Mouse (Mus musculus): ENCODE results near the gene Actr2. TPM values are rescaled to one million over a fixed set of nuclear protein-coding genes. Genes with fewer than 3 reads are reported as not detected.
A peak's percentile ranks its signal among the peaks of the same experiment; 100 is the strongest.
"Not testable (repeated sequence)": the region's sequence is repeated elsewhere in the genome, so short reads cannot be mapped to it uniquely, and the experiment has no call there.

Gene Actr2
- polyA plus RNA-seq (2016; fragmentation: Nextera tagmentation; extraction: Ambion mirVana), result 153 and 160 TPM in 2 replicates

GRCm38 (mm10) chr11:20112741-20113480 lies at the start of gene Actr2:
Gene Actr2, minus strand, starts transcription at chr11:20112913.
- Histone ChIP-seq H3K27me3 (no peaks in the 10 kb centered on the region), H3K27ac (peak within 1 kb of the TSS; percentile 92), H3K9me3 (replicated peaks) (no peaks in the 10 kb centered on the region), H3K4me1 (peaks cover 11% of the 10 kb centered on the region), H3K4me3 (peak within 1 kb of the TSS; percentile 74), H3K9ac (peak within 1 kb of the TSS; percentile 89), H3K36me3 (peaks cover 12% of the 10 kb centered on the region; the same call in 1 of the 2 replicates), H3K4me2 (replicated peaks) (peak within 1 kb of the TSS; percentile 62)
- WGBS, result under 1% methylated on average over 55 of the region's 57 CpGs
- peak; percentile 99 for ATAC-seq (ENCODE audit: low FRiP score)

GRCm38 (mm10) chr11:20158879-20159278 lies 46.2 kb upstream of the Actr2 start:
- no peak for ATAC-seq (ENCODE audit: low FRiP score)
- H3K27ac ChIP-seq, result no peak overlapping the region

GRCm38 (mm10) chr11:20153542-20153941 lies 40.8 kb upstream of the Actr2 start:
- not testable (repeated sequence) for H3K4me1 ChIP-seq; H3K4me2 ChIP-seq (replicated peaks); H3K9ac ChIP-seq; H3K9me3 ChIP-seq (replicated peaks); H3K27ac ChIP-seq; ATAC-seq (ENCODE audit: low FRiP score); H3K36me3 ChIP-seq; H3K4me3 ChIP-seq; H3K27me3 ChIP-seq
- WGBS, result 94% methylated on average over 5 of the region's 5 CpGs

More at GRCm38 (mm10) chr11:20158879-20159278, 46.2 kb upstream of the Actr2 start:
- Histone ChIP-seq H3K9me3 (replicated peaks) (no peaks in the 10 kb centered on the region), H3K9ac (no peak overlapping the region), H3K4me2 (replicated peaks) (no peak overlapping the region), H3K27me3 (no peaks in the 10 kb centered on the region), H3K36me3 (no peaks in the 10 kb centered on the region), H3K4me3 (no peak overlapping the region), H3K4me1 (no peaks in the 10 kb centered on the region)

- WGBS, result 90% methylated on average over 4 of the region's 4 CpGs
Observed at GRCm38 (mm10) chr11:20152107-20152901, 39.6 kb upstream of the Actr2 start.

GRCm38 (mm10) chr11:20151290-20151689 lies 38.6 kb upstream of the Actr2 start:
- ATAC-seq (ENCODE audit: low FRiP score), result no peak
- 85% methylated on average over 5 of the region's 5 CpGs for WGBS

More at GRCm38 (mm10) chr11:20152107-20152901, 39.6 kb upstream of the Actr2 start:
- Histone ChIP-seq H3K4me1 (no peaks in the 10 kb centered on the region), H3K27me3 (no peaks in the 10 kb centered on the region), H3K9me3 (replicated peaks) (no peaks in the 10 kb centered on the region), H3K9ac (no peak overlapping the region), H3K27ac (no peak overlapping the region), H3K4me2 (replicated peaks) (no peak overlapping the region), H3K36me3 (no peaks in the 10 kb centered on the region), H3K4me3 (no peak overlapping the region)
- no peak for ATAC-seq (ENCODE audit: low FRiP score)

GRCm38 (mm10) chr11:20149936-20150335 lies 37.2 kb upstream of the Actr2 start:
- no peak overlapping the region for H3K4me2 ChIP-seq (replicated peaks)
- no peaks in the 10 kb centered on the region for H3K9me3 ChIP-seq (replicated peaks)
- no peaks in the 10 kb centered on the region for H3K27me3 ChIP-seq
- no peaks in the 10 kb centered on the region for H3K4me1 ChIP-seq
- no peak for ATAC-seq (ENCODE audit: low FRiP score)
- WGBS, result 96% methylated on average over 3 of the region's 3 CpGs
- no peak overlapping the region for H3K9ac ChIP-seq
- H3K27ac ChIP-seq, result no peak overlapping the region
- H3K36me3 ChIP-seq, result no peaks in the 10 kb centered on the region
- no peak overlapping the region for H3K4me3 ChIP-seq

More at GRCm38 (mm10) chr11:20151290-20151689, 38.6 kb upstream of the Actr2 start:
- no peak overlapping the region for H3K4me2 ChIP-seq (replicated peaks)
- H3K36me3 ChIP-seq, result no peaks in the 10 kb centered on the region
- no peak overlapping the region for H3K4me3 ChIP-seq
- no peaks in the 10 kb centered on the region for H3K9me3 ChIP-seq (replicated peaks)
- H3K9ac ChIP-seq, result no peak overlapping the region
- H3K27me3 ChIP-seq, result no peaks in the 10 kb centered on the region
- no peaks in the 10 kb centered on the region for H3K4me1 ChIP-seq
- no peak overlapping the region for H3K27ac ChIP-seq

- H3K36me3 ChIP-seq, result no peaks in the 10 kb centered on the region
Observed at GRCm38 (mm10) chr11:20145383-20145782, 32.7 kb upstream of the Actr2 start.

GRCm38 (mm10) chr11:20144536-20145263 lies 32.0 kb upstream of the Actr2 start:
- Histone ChIP-seq H3K9ac (no peak overlapping the region), H3K9me3 (replicated peaks) (no peaks in the 10 kb centered on the region)
- 84% methylated on average over 9 of the region's 9 CpGs for WGBS

More at GRCm38 (mm10) chr11:20145383-20145782, 32.7 kb upstream of the Actr2 start:
- H3K4me2 ChIP-seq (replicated peaks), result no peak overlapping the region
- no peaks in the 10 kb centered on the region for H3K9me3 ChIP-seq (replicated peaks)
- no peaks in the 10 kb centered on the region for H3K4me1 ChIP-seq
- no peak overlapping the region for H3K4me3 ChIP-seq
- H3K27me3 ChIP-seq, result no peaks in the 10 kb centered on the region
- H3K27ac ChIP-seq, result no peak overlapping the region
- 19% methylated on average over 9 of the region's 9 CpGs for WGBS
- ATAC-seq (ENCODE audit: low FRiP score), result no peak
- H3K9ac ChIP-seq, result no peak overlapping the region

GRCm38 (mm10) chr11:20143687-20144086 lies 31.0 kb upstream of the Actr2 start:
- WGBS, result 93% methylated on average over 4 of the region's 4 CpGs
- not testable (repeated sequence) for H3K9me3 ChIP-seq (replicated peaks); H3K4me2 ChIP-seq (replicated peaks); ATAC-seq (ENCODE audit: low FRiP score); H3K4me1 ChIP-seq; H3K27me3 ChIP-seq; H3K9ac ChIP-seq; H3K27ac ChIP-seq; H3K36me3 ChIP-seq; H3K4me3 ChIP-seq

More at GRCm38 (mm10) chr11:20144536-20145263, 32.0 kb upstream of the Actr2 start:
- Histone ChIP-seq H3K4me1 (no peaks in the 10 kb centered on the region), H3K4me2 (replicated peaks) (no peak overlapping the region), H3K27ac (no peak overlapping the region), H3K36me3 (no peaks in the 10 kb centered on the region), H3K4me3 (no peak overlapping the region), H3K27me3 (no peaks in the 10 kb centered on the region)
- ATAC-seq (ENCODE audit: low FRiP score), result no peak

GRCm38 (mm10) chr11:20142516-20142915 lies 29.8 kb upstream of the Actr2 start:
- Histone ChIP-seq H3K36me3 (no peaks in the 10 kb centered on the region), H3K9ac (no peak overlapping the region), H3K4me3 (no peak overlapping the region), H3K27ac (no peak overlapping the region), H3K27me3 (no peaks in the 10 kb centered on the region), H3K4me2 (replicated peaks) (no peak overlapping the region), H3K9me3 (replicated peaks) (no peaks in the 10 kb centered on the region), H3K4me1 (no peaks in the 10 kb centered on the region)
- ATAC-seq (ENCODE audit: low FRiP score), result no peak
- WGBS, result 97% methylated on average over 5 of the region's 5 CpGs

- 84% methylated on average over 5 of the region's 5 CpGs for WGBS
- no peak for ATAC-seq (ENCODE audit: low FRiP score)
- no peak overlapping the region for H3K9ac ChIP-seq
- H3K4me3 ChIP-seq, result no peak overlapping the region
- no peaks in the 10 kb centered on the region for H3K36me3 ChIP-seq
- no peaks in the 10 kb centered on the region for H3K27me3 ChIP-seq
- no peaks in the 10 kb centered on the region for H3K9me3 ChIP-seq (replicated peaks)
- no peaks in the 10 kb centered on the region for H3K4me1 ChIP-seq
- H3K27ac ChIP-seq, result no peak overlapping the region
- no peak overlapping the region for H3K4me2 ChIP-seq (replicated peaks)
Observed at GRCm38 (mm10) chr11:20140286-20140685, 27.6 kb upstream of the Actr2 start.

- Histone ChIP-seq H3K4me2 (replicated peaks) (no peak overlapping the region), H3K9me3 (replicated peaks) (no peaks in the 10 kb centered on the region), H3K27ac (no peak overlapping the region), H3K36me3 (no peaks in the 10 kb centered on the region), H3K4me1 (no peaks in the 10 kb centered on the region), H3K9ac (no peak overlapping the region), H3K4me3 (no peak overlapping the region), H3K27me3 (no peaks in the 10 kb centered on the region)
- WGBS, result 89% methylated on average over 2 of the region's 2 CpGs
- ATAC-seq (ENCODE audit: low FRiP score), result no peak
Observed at GRCm38 (mm10) chr11:20139711-20140110, 27.0 kb upstream of the Actr2 start.

All from hindbrain, embryonic 12.5 days (tissue).